Mouse (Mus musculus): ENCODE results near the gene Cdh18. TPM values are rescaled to one million over a fixed set of nuclear protein-coding genes. Genes with fewer than 3 reads are reported as not detected.
"Not testable (repeated sequence)": the region's sequence is repeated elsewhere in the genome, so short reads cannot be mapped to it uniquely, and the experiment has no call there.

Gene Cdh18
- under 1 TPM; 0.99 to 1.00 TPM for total RNA-seq (2021)
- long read RNA-seq, experiment 1: 0 reads
- long read RNA-seq, experiment 2: 0 reads

DNA sequence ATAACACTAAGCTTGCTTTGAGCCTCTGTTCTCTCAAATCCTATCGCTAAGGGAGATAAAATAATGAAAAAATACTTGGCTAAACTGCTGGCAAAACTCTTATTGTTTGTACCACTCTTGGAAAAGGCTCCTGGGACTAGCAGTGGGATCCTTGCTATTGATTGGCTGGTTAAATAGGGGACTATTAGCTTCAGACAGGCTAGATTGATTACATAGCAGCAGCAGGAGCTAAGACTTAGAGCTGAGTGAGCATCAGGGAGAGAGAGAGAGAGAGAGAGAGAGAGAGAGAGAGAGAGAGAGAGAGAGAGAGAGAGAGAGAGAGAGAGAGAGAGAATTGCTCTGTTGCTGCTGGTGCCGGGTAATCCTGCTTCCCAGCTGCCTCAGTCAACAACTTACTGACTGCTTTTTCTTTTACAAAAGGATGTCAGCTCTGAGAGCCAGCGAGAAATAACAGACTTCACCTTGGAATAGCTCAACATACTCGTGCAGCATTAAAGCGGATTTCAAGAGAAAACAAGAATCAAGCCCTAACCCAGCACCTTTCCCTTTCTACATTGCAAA, at the start of gene Cdh18:
TSS of gene Cdh18 (plus strand) at position 312 of the 561 bp plus-strand sequence.
- no peak for DNase-seq

DNA sequence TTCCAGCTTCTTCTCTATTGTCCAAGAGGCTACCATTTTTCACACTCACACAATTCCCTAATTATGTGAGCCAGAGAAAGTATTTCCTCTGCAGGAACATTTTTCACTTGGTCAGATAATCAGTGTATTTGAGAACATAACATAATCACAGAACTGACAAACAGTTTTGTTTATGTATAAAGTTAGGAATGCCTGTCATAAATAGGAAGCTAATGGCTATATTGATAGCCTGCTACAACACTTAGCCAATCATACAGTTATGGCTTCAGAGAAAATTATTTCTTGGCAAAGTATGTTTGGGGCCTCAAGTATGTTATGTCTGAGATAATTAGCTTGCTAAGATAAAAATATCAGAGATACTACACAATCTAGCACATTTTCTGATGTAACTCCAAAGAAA, 37.6 kb upstream of the Cdh18 start:
- DNase-seq: no peak

DNA sequence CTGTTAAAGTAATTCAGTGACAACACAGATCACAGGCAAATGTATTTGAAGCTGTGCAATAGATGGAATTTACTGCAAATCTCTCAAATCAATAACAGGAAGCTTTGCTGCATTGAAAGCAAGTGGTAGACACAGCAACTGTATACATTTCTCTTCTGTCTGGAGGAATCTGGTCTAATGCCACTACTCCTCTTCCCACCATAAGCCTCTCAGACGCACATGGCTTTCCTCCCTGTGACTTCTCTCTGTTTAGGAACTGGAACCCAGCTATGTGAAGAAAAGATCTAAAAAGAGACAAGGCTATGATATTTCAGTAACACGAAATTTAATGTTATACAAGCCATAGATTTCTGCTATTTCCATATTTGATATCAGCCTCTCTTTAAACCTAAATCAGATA, 13.0 kb upstream of the Cdh18 start:
- DNase-seq: no peak

DNA sequence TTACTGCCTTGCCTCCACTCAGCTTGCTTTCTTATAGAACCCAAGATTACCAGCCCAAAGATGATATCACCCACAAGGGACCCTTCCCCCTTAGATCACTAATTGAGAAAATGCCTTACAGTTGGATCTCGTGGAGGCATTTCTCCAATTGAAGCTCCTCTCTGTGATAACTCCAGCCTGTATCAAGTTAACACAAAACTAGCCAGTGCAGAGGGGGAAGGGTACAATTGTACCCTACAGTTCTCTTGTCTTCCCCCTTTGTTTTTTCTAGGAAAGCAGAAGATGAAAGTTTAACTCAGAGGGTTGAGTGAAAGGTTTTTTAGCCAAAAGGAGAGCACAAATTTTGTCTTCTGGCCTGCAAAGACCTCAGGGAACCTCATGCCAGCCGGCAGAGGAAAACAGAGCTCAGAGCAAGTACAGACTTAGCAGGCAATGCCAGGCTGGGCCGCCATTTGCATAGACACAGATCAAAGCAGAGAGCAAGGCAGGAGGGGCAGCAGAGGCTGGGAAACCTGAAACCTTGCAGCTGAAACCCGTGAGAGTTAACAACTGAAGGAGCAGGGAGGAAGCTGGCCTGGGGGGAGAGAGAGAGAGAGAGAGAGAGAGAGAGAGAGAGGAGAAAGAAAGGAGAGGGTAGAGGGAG, 29.3 kb downstream of the Cdh18 start:
- no peak for DNase-seq

DNA sequence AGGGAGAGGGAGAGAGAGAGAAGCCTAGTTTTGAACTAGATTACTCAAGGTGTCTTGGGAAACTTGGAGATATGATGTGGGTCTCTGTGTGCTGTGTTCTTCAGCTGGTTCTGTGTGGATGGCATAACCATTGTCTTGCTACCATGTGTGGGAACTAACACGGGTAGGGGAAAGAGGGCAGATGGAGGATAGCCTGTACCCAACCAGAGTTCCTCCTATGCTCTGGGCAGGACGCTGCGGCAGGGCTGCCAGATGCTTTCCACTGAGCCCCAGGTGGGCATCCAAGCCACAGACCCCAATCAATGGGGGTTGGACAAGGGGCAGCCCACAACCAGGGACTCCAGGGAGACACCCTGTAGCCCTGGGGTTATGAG, 29.8 kb downstream of the Cdh18 start:
- DNase-seq: no peak

DNA sequence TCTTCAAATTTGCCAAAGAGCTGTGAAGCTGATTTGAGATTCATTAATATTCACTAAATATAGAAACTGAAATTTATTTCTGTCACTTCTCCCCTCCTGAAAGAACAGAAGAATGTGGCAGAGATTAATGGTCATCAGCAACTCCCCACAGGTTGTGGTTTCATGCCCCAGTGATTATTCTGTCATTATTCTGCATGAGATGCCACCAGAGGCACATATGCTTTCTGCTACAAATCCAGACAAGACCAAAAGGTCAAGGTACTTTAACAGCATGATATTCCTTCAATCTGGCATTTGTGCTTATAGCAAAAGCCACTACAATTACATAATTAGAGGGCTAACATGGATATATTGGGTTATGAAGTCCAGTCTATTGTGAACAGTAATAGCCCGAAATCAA, 35.8 kb downstream of the Cdh18 start:
- no peak for DNase-seq

DNA sequence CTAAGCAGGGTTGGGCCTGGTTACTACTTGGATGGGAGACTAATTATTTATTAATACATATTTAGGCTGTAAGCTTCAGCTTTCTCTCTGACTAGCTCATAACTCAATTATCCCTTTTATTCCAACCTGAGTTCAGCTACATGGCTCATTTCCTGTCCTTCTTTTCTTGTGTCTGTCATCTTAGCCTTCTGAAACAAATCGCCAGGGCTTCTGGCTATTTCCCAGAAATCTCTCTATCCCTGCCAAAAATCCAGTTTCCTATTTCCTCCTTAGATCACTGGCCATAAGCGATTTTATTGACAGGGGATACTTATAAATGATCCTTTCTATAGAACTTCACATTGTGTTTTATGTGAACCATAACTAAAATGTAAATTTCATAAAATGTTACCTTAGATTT, 167.6 kb downstream of the Cdh18 start:
- DNase-seq: no peak

DNA sequence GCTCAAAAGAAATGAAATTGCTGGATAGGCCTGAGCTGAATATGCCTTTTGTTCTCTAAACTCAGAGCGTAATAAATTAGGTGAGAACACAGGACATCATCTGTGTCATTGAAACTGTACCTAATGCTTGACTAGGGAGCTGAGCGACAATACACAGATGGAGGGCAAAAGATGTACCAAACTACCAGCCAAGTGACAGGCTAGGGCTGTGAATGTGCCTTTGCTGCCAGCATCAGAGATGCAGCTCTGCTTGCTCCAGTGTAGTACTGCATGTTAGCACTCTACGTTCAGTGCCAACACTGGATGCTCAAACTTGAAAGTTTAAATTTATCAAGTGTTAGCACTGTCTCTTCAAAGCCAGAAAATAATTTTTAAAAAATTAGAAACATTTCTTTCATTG, 168.9 kb downstream of the Cdh18 start:
- no peak for DNase-seq

DNA sequence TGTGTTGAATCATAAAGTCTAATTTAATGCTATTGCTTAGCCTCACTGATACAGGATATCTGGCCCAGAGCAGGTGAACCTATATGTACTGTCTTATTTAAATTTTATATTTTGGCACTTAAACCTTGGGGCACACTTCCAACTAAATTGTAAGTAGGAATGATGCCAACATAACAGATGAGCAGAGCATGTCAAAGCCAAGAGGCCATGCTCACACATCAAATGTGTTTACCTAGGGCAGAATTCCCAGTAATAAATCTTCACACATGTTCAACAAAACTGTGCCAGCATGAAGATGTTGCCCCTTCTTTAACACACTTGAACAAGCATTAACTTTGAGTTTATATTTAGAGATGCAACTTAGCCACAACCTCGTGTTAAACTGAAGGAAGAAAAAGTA, 177.8 kb downstream of the Cdh18 start:
- no peak for DNase-seq

DNA sequence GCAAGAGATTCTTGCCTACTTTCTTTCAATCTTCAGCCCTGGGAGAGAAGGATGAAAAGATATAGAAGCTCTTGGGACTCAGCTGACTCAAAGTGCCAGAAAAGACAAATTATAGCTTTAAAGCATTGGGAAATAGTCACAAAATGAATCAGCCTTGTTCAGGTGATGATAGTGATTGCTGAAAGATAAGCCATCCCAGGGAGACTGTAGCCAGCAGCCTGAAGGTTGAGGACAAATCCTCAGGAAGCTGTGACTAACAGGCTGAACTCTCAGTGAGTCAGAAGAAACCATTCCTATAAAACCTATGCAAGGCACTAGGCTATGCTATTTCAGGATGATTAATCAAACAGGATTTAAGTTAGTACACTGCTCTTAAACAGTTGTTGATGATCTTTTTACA, 184.2 kb downstream of the Cdh18 start:
- DNase-seq: no peak

DNA sequence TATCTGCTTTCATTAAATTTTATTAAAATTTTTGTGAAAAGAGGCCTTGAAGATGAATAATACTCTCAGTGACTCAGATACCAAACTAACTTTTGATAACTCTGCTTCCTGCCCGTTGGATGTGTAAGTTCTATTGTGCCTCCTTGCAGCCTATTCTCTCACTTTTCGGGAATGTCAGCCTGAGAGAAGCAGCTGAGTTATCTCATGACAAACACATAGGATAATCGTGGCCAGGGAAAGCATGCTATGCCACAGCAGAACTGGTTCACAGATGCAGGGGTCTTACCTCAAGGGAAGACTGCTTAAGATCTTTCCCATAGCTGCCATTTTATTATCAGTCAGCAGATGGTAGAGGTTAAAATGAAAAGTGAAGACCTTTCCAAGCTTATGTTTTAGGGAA, 187.3 kb downstream of the Cdh18 start:
- no peak for DNase-seq

DNA sequence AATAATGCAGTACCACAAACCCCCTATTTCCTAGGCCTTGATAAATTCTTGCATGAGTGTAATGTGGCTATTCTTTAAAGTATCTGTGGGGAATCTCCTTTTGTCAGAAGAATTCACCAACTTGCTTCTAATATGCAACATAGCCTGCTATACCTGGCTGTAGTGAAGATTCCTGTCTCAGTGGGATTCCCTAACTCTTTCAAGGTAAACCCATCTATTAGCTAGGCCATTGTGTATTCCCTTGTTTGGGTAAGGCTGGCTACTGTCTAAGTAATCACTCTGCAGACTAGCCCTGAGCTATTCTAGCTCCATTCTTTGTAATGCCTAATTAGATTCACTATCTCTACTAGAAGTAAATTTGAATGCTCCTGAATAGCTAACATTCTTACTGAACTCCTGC, 212.4 kb downstream of the Cdh18 start:
- not testable (repeated sequence) for DNase-seq

DNA sequence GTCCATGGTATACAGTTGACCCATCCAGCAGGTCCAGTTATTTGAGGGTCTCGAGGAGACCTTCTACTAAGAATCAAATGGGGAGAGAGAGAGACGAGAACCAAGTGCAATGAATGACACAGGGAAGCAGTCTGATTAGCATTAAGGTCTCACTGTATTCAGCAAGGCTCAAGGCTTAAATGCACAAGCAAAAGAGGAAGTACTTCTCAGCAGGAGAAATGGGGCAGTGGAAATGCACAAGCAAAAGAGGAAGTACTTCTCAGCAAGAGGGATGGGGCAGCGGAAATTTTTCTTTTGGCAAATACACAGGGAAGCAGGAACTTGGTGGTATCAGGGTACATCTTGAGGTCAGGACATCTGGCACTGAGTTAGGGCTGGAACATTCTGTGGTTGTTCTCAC, 217.8 kb downstream of the Cdh18 start:
- DNase-seq: not testable (repeated sequence)

DNA sequence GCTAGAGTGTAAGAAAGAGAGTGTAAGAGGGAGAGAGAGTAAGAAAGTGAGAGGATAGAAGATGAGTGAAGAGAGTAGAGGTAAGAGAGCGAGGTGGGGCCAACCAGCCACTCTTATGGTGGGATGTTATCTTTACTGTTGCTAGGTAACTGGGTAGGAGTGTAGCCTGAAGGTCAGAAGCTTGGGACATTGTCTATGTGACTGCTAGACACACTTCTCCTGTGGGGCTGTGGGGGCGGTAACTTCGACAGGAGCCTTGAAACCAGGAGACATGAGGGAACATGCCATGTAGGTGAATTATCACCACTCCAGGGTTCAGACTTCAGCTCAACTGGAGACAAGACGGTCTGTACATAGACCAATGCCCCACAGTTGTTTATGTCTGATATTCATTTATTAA, 227.5 kb downstream of the Cdh18 start:
- DNase-seq: no peak

DNA sequence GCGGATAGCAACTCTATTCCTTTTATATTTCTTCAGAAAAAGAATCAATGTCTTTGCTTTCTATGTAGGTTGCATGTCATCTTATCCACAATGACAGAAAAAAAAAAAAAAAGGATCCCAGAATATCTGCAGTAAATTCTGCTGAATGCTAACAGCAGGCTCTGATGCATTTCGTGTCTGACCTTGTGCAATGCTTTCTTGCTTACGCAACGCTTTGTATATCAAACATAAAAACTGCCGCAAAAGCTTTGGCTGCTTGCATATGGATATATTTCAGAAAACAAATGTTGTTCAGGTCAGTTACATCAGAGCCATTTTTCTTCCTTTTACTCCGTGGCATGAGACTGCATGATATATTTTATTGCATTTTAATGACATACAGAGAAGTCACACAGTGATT, 240.9 kb downstream of the Cdh18 start:
- DNase-seq: no peak

DNA sequence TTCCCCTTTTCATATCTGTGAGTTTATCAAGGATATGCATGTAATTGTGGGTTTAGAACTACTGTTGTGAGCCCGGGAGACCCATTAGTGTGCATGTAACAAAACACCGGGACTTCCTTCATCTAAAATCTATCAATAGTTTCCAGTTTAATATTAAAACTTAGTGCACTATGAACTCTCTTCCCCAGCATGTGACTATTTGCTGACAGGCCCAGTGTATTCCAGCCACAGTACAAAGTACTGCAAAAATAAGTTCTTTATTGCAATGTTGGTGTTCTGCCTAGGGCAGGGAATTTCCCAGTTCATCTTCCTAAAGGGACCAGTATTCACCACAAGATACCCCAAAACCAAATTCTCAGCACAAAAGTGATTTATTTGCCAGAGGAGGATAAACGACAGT, 243.0 kb downstream of the Cdh18 start:
- DNase-seq: no peak

DNA sequence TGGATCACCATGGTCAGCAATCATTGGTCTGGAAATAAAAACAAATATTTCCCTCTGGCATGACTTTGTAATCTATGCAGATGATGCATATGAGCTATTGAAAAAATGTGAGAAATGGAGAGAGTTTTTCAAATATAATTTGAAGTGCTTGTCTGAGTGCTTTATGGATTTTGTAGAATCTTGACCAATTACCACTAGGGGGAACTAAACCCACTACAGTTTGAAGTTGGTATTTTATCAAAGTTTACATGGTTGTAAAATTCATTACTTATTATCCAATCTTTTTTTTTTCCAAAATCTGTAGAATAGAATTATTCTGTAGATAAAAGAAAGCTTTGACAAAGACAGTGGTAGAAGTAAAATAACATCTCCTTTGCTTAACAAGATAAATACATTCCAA, 284.3 kb downstream of the Cdh18 start:
- DNase-seq: no peak

DNA sequence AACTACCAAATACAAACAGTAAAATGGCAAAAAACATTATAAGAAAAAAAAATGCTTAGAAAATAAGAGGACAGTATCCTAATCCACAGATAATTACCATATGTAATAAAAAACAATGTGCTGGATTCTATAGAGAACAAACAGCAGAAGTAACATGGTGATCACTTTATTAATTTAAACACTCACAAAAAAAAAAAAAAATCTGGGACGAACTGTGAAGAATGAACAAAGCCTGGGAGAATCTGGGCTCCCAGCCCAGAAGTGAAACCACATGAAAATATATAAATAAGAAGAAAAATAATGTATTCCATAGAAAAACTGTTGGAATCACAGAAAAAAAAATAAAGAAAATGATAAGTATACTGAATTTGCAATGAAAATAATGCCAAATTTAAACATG, 288.4 kb downstream of the Cdh18 start:
- no peak for DNase-seq

DNA sequence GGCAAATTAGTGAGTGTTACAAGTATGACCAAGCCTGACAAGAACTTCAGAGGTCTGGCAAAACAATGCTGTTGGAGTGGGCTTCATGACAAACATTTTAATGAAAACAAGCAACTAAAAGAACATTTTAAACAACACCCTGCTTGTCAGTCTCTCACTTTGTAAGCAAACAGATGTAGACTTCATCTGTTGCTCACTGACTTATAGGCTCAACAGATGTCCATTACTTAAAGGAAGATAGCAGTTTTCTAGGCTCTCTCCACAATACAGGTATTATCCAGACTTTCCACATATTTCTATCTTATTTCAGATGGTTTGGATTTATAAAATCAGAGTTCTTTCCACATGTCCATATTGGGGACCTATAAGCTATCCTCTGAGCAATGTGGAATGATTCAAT, 308.9 kb downstream of the Cdh18 start:
- DNase-seq: no peak

DNA sequence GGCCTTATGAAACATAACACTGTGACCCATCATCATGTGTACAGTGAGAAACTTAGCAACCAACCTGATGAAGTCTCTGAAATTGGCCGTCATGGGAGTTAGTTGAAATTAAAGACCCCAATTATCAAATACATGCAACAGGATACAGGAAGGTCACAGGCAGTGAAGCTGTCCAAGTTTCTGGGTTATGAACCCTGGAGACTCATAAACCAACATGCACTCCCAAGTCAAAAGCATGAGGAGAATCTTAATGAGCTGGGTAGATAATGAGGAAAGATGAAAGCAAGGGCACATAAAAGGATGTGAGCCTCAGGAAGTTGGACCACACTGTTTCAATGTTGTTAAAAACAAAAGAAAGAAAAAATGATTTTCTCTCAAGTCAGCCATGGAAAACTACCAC, 321.9 kb downstream of the Cdh18 start:
- DNase-seq: no peak

DNA sequence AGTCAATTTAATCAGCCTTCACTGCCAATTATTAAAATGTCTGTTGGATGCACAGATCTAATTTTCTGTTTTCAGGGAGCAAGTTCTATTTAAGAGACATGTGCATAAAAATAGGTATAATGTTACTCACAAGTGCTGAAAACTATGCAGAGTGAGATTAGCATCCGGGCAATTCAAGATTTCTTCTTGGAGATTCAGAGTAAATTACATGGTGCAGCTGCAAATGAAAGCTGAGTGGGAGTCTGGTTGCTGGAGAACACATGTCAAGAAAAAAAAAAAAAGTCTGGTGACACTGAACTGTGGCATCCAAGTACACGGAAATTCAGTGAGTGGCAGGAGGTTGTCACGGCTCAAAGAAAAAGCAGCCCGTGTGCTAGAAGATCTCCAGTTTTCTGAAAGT, 348.9 kb downstream of the Cdh18 start:
- no peak for DNase-seq

DNA sequence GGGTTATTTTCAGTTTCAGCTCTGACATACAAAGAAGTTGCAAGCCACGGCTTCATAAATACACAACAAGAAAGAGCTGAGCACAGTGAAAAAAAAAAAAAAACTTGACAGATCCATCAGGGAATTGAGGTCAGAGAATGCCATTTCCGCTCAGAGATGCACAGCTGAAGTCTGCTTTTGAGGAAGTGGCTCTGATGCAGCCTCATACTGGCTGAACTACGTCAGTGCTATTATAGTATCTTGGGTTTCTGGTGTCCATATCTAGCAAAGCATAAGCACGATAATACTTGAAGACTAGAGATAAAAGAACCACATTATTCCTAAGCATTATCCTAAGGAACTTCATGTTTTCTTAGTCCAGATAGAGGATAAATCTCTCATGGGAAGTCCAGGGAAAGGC, 349.4 kb downstream of the Cdh18 start:
- DNase-seq: no peak

DNA sequence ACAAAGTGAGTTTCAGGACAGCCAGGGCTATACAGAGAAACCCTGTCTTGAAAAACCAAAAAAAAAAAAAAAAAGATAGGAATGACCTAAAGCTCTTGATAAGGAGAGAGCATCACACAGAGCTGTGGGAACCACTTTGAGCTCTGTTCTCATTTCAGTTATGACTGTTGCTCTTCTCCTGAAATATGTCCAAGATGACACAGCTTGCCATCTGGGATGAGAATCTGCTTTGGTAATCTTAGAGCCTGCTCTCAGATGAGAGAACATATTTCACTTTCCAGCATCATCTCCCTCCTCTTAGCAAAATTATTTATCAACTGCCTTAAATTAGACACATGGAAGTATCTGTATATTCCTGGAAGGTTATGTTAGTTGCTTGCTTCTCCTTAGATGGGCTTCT, 365.6 kb downstream of the Cdh18 start:
- DNase-seq: no peak

DNA sequence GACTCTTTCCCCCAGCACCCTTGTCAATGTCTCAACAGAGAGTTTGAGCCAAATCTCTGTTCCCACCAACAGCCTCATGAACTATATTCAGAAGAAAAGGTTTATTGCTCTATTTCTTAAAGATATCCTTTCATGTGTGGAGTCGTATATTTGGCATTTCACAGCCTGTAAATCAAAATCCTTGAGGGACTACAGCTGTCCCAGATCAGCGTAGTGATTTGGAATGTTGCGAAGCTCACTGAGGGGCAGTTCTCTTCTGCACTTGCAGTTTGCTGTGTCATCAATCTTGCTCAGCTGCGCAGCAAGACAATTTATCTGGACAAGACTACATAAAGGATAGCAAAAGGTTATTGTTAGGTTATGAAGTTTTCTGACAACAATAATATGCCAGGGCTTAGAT, 385.5 kb downstream of the Cdh18 start:
- no peak for DNase-seq

DNA sequence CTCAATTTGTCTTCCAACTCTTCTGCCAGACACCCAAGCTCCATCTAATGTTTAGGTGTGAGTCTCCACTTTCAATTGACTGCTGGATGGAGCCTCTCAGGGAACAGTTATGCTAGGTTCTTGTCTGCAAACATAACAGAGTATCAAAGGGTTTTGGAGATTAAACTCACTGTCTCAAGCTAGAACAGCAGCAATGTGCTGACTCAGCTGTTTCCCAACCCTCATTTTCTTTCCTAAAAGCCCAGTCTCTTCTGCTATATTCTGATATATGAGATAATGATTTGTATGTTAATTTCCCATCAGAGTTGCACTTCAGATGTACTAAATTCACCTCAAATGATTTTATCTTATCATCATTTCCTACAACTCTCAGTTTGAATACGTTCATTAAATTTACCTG, 398.4 kb downstream of the Cdh18 start:
- no peak for DNase-seq

All from adrenal gland, postnatal 10 days (tissue).